Mouse (Mus musculus): ENCODE measurements around the gene Grik1.

Gene Grik1

GRCm38 (mm10) chr16:88142574-88142973 lies 147.5 kb downstream of the Grik1 start:
- DNase-seq (ENCODE audit: extremely low read depth, low read depth, low spot score), result no peak

GRCm38 (mm10) chr16:88142136-88142535 lies 147.9 kb downstream of the Grik1 start:
- no peak for DNase-seq (ENCODE audit: extremely low read depth, low read depth, low spot score)

- no peak for DNase-seq (ENCODE audit: extremely low read depth, low read depth, low spot score)
Observed at GRCm38 (mm10) chr16:88141594-88141993, 148.5 kb downstream of the Grik1 start.

GRCm38 (mm10) chr16:88138913-88139312 lies 151.2 kb downstream of the Grik1 start:
- DNase-seq (ENCODE audit: extremely low read depth, low read depth, low spot score), result no peak

GRCm38 (mm10) chr16:88132919-88133318 lies 157.1 kb downstream of the Grik1 start:
- no peak for DNase-seq (ENCODE audit: extremely low read depth, low read depth, low spot score)

- DNase-seq (ENCODE audit: extremely low read depth, low read depth, low spot score), result no peak
Observed at GRCm38 (mm10) chr16:88131103-88131502, 159.0 kb downstream of the Grik1 start.

GRCm38 (mm10) chr16:88125098-88125497 lies 165.0 kb downstream of the Grik1 start:
- DNase-seq (ENCODE audit: extremely low read depth, low read depth, low spot score), result no peak

GRCm38 (mm10) chr16:88112551-88113138 lies 177.4 kb downstream of the Grik1 start:
- DNase-seq (ENCODE audit: extremely low read depth, low read depth, low spot score), result no peak

GRCm38 (mm10) chr16:88111459-88111858 lies 178.6 kb downstream of the Grik1 start:
- no peak for DNase-seq (ENCODE audit: extremely low read depth, low read depth, low spot score)

- no peak for DNase-seq (ENCODE audit: extremely low read depth, low read depth, low spot score)
Observed at GRCm38 (mm10) chr16:88094206-88094789, 195.8 kb downstream of the Grik1 start.

- DNase-seq (ENCODE audit: extremely low read depth, low read depth, low spot score), result no peak
Observed at GRCm38 (mm10) chr16:88087280-88087679, 202.8 kb downstream of the Grik1 start.

- no peak for DNase-seq (ENCODE audit: extremely low read depth, low read depth, low spot score)
Observed at GRCm38 (mm10) chr16:88074716-88075115, 215.3 kb downstream of the Grik1 start.

GRCm38 (mm10) chr16:88060936-88061335 lies 229.1 kb downstream of the Grik1 start:
- DNase-seq (ENCODE audit: extremely low read depth, low read depth, low spot score), result no peak

GRCm38 (mm10) chr16:88048121-88048520 lies 241.9 kb downstream of the Grik1 start:
- DNase-seq (ENCODE audit: extremely low read depth, low read depth, low spot score), result no peak

GRCm38 (mm10) chr16:88044321-88044720 lies 245.7 kb downstream of the Grik1 start:
- DNase-seq (ENCODE audit: extremely low read depth, low read depth, low spot score), result no peak

- DNase-seq (ENCODE audit: extremely low read depth, low read depth, low spot score), result no peak
Observed at GRCm38 (mm10) chr16:88042458-88042857, 247.6 kb downstream of the Grik1 start.

GRCm38 (mm10) chr16:88038503-88039091 lies 251.5 kb downstream of the Grik1 start:
- no peak for DNase-seq (ENCODE audit: extremely low read depth, low read depth, low spot score)

- DNase-seq (ENCODE audit: extremely low read depth, low read depth, low spot score), result no peak
Observed at GRCm38 (mm10) chr16:87988805-87989204, 301.3 kb downstream of the Grik1 start.

- no peak for DNase-seq (ENCODE audit: extremely low read depth, low read depth, low spot score)
Observed at GRCm38 (mm10) chr16:87984201-87984870, 305.7 kb downstream of the Grik1 start.

GRCm38 (mm10) chr16:87974076-87974443 lies 316.0 kb downstream of the Grik1 start:
- DNase-seq (ENCODE audit: extremely low read depth, low read depth, low spot score), result no peak

GRCm38 (mm10) chr16:87973394-87974075 lies 316.5 kb downstream of the Grik1 start:
- DNase-seq (ENCODE audit: extremely low read depth, low read depth, low spot score), result no peak

- no peak for DNase-seq (ENCODE audit: extremely low read depth, low read depth, low spot score)
Observed at GRCm38 (mm10) chr16:87971911-87972310, 318.2 kb downstream of the Grik1 start.

All from fat pad, adult 2 months (tissue).